Mouse (Mus musculus) liver, adult 2 months (tissue): ENCODE measurements around the gene Cd80.

Source experiments
- CTCF ChIP-seq: fragments of 200-500 bp; IDR thresholded peaks from 2 replicates; pipeline ENCODE4 v1.5.1; 2011; ENCODE audit warnings: low read depth, low read length, control low read depth
- POLR2A ChIP-seq: fragments of 200-500 bp; IDR thresholded peaks from 2 replicates; pipeline ENCODE4 v1.6.1; 2011; ENCODE audit warnings: low read length, control low read depth; ENCODE audit not compliant: insufficient read depth; ENCODE audit errors: extremely low read depth

DNA sequence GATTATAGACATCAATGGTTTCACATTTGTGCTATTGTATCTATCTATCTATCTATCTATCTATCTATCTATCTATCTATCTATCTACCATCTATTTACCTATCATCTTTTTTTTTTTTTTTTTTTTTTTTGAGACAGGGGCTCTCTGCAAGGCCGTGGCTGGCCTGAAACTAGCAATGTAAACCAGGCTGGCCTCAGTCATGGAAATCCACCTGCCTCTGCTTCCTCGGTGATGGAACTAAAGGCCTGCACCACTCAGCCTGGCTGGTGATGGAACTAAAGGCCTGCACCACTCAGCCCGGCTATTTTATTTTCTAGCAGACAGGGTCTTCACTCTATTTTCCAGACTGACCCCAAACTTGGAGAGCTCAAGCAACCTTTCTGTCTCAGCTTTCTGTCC, 22.9 kb downstream of the Cd80 start:
- TF ChIP-seq CTCF (no peak), POLR2A (no peak)
